Mouse (Mus musculus) mouse embryonic stem cell (cell line): ENCODE measurements around the gene Prnp.

Experiments used
- in situ Hi-C, 2 experiments: fragments of 300-500 bp; cut with MboI; formaldehyde crosslinking; loops; 1 replicate in 1 of 2; 3 replicates in 1 of 2; pipeline ENCODE4 v1.14.3; 2019 to 2020; ENCODE audit warnings: low sequenced_read_pairs in 2 of 2, low pct_unique_long_range_greater_than_20kb in 1 of 2, mixed read lengths in 1 of 2; ENCODE audit not compliant: unreplicated experiment in 1 of 2

Prnp gene

DNA sequence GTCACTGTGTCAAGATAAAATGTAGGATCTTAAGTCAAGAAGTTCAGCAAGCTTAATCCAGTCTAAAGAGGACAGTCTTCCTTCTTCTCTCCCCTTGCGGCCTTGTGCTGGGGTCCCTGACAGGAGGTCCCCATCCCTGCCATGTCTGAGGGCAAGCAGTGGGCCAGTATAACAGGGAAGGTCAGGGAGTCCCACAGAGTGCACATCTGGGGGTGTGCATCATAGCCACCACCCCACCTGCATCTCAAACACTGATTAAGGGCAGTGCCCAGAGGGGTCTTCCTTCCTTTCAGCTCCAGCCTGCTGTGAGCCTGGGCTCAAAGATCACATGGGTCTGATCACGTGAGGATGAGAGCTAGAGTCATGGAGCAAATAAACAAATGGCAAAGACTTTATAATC lies 51.9 kb downstream of the Prnp start:
- in situ Hi-C loops, result no loop called here

DNA sequence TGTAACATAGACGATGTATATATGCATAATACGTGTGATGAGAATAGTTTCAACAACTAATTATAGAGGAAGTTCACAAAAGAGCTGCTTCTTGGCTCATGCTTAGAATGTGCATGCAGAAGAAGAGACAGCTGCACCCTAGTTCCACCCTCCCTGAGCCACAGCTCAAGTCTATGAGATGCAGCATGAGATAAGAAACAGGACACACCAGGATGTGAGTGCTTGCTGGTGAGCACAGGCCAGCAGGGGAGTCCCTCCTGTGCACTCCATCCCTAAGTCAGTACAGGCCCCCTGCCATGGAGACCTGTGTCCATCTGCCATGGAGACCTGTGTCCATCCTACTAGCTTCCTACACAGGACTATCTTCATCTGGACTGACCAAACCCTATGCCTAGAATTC lies 60.9 kb downstream of the Prnp start:
- in situ Hi-C loops, result no loop called here

DNA sequence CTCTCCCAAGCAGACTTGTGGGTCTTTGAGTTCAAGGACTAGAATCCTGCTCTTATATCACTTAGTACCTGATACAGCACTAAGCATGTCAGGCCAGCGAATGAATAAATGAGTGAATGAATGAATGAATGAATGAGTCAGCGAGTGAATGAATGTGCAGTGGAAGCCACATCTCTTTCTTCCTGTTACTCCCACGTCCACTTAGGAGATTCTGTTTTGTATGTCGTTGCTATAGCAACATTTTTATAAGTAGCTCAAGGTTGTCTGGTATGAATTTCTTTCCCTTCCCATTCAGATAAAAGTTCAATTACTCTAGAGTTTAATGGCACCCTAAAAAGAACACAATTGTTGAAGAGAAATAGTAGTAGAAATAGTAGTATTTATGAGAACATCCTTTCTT lies 61.4 kb downstream of the Prnp start:
- in situ Hi-C loops, result no loop called here

DNA sequence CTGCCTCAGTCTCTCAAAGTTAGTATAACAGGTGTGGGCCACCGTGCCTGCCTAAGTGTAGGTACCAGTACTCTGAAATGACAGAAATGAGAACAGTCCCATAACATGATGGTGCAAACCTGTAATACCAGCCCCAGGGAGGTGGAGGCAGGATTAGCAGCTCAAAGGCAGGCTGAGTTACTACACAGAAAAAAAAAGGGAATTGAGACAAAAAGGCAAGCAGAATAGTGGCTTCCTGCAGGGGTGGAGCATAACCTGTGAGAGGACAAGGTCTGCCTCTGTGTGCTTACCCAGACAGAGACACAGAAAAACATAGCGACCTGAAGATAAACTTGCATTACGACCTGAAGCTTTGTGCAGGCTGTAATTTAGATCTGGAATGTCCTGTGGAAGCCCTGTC lies 66.9 kb downstream of the Prnp start:
- in situ Hi-C loops, result loop anchor here in 1 of 2 experiments (25.0 kb wide), 1 partner anchor 261 kb away; the partner anchor contains the start of gene Tmem230

DNA sequence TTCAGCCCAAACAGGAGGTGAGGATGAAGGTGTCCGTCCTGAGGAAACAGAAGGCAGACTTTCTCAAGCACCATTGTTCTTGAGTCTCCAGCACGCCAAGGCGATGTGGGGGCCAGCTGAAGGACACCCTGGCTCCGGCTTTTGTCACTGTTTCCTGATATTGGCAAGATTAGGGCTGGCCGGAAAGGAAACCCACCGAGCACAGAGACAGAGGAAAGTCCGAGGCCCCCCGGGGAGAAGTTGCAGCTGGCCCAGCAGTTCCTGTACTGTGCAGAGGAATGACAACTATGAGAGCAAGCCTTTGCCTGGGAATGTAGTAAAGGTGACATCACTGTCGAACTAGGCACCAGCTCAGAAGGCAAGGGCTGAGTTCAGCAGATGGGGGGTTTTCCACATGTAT lies 71.1 kb downstream of the Prnp start:
- in situ Hi-C loops, result loop anchor here (5.0 to 25.0 kb wide), 3 partner anchors 154 to 261 kb away; partner anchors contain the start of gene Tmem230 (in 1 of the 2)

DNA sequence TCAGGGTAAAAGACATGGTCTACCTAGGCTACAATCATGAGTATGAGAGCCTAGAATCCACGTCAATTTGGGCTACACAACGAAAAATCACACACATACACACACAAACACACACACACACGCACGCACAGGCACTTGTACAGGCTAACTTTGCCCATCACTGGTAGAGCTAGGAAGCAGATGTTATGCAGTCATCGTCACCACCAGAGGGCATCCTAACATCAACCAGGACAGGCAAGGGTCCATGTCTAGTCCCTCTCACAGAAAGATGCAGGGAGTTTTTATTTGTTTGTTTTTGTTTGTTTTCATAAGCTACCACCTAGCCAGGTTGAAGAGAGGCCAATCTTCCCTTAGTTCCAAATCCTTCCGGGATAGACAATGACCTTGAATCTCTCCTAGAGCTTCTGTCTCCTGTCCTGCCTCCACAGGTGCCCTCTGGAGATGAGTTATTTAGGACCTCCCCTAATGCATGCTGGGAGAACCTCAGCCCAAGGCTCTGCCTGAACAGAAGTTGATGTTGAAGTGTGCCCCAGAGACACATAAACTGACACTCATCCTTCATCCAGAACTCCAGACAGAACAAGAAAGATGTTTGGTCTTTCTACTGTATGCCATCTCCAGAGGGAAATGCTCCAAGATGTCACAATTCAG lies 72.9 kb downstream of the Prnp start:
- in situ Hi-C loops, result loop anchor here (5.0 to 25.0 kb wide), 3 partner anchors 152 to 260 kb away; partner anchors contain the start of gene Tmem230 (in 1 of the 2)

DNA sequence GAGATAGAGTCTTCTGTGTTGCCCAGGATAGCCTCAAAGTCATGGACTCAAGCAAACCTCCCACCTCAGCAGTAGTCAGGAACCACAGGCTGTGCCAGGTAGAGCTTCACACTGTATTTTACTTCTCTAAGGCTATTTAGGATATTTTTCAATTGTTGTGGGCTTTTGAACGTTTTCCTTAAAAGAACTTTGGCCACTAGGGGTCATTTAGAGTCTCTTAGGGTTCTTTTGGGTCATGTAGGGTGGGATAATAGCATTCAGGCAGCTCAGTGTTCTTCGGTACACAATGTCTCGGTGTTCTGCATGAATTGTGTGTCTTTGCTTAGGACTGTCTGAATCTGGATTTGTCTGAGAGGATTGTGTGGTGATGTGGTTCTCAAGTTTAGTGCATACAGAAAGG lies 78.2 kb downstream of the Prnp start:
- in situ Hi-C loops, result loop anchor here (10.0 to 25.0 kb wide), 2 partner anchors 147 to 249 kb away; partner anchors contain the start of gene Tmem230 (in 1 of the 2)
